Mouse (Mus musculus) layer of hippocampus, adult 9-10 months (tissue): ENCODE results near the gene Olfr237-ps1.
"Not testable (repeated sequence)": the region's sequence is repeated elsewhere in the genome, so short reads cannot be mapped to it uniquely, and the experiment has no call there.

Experiments
- DNase-seq: peaks from one replicate; pipeline ENCODE4 v3.0.0; 2022; ENCODE audit warnings: low spot score

The Olfr237-ps1 gene

DNA sequence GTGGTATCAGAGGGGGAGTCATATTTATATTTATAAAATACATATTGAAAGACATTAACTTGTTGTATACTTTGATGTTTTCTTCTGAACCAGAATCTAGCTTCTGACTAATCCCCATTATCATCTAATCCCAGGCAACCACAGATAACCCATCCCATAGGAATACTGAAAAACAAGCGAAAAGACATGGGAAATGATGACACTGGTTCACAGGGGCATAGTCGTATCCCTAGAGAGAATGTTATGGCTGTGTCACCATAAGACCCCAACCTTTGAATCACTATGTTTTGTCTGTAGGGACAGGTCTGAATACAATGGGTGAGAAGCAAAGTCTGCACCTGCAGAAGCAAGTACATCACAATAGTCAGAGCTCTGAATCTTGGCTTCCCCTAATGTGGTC lies at the start of gene Olfr237-ps1:
Gene Olfr237-ps1, plus strand, starts transcription at position 301 of the 400 bp plus-strand sequence.
- not testable (repeated sequence) for DNase-seq

DNA sequence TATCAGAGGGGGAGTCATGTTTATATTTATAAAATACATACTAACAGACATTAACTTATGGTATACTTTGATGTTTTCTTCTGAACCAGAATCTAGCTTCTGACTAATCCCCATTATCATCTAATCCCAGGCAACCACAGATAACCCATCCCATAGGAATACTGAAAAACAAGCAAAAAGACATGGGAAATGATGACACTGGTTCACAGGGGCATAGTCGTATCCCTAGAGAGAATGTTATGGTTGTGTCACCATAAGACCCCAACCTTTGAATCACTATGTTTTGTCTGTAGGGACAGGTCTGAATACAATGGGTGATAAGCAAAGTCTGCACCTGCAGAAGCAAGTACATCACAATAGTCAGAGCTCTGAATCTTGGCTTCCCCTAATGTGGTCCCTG lies 40.3 kb upstream of the Olfr237-ps1 start, which contains the start of gene Olfr441:
Gene Olfr441, plus strand, starts transcription at position 301 of the 400 bp plus-strand sequence.
- not testable (repeated sequence) for DNase-seq

- DNase-seq = no peak
Observed at GRCm38 (mm10) chr6:43159502-43159901, 13.1 kb downstream of the Olfr237-ps1 start.

DNA sequence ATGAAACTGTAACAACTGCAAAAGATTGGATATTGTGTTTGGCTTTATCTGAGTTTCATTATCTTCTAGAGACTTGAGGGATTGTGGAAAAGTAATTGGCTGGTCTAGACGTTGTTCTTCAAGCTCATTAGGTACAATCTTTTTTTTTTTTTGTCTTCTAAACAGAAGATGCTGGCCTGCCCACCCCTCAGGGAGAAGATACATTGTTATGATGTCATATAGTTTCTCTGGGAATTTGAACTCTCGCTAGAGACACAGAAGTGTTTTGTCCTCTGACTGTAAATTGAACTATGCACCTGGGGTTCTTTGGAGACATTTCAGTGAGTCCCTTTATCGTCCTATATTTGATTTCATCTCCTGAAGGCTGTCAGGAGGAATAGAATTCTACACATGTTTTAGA lies 16.6 kb downstream of the Olfr237-ps1 start, which contains the start of gene Olfr437:
Gene Olfr437, plus strand, starts transcription at position 301 of the 400 bp plus-strand sequence.
- no peak for DNase-seq

- DNase-seq = no peak
Observed at GRCm38 (mm10) chr6:43167246-43167645, 20.9 kb downstream of the Olfr237-ps1 start.

DNA sequence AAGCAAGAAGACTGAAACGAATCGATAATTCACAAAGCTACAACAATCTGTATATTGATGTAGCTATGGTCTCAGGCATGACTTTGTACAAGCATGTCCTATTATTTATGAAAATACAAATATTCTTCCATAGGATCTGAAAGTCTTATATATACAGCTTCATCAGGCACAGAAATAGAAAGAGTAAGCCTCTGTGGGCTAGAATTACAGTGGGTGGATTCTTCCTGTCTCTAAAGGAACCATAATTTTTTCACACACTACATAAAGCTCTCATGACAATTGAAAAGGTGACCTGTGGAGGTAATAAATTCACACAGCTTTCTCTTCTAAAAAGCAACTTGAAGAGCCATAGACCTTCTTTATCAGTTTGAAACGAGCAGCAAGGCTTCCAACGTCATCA lies 25.5 kb downstream of the Olfr237-ps1 start, which contains the start of gene Olfr13:
Gene Olfr13, plus strand, starts transcription at position 301 of the 400 bp plus-strand sequence.
- no peak for DNase-seq

- no peak for DNase-seq
Observed at GRCm38 (mm10) chr6:43178129-43178528, 31.8 kb downstream of the Olfr237-ps1 start.

DNA sequence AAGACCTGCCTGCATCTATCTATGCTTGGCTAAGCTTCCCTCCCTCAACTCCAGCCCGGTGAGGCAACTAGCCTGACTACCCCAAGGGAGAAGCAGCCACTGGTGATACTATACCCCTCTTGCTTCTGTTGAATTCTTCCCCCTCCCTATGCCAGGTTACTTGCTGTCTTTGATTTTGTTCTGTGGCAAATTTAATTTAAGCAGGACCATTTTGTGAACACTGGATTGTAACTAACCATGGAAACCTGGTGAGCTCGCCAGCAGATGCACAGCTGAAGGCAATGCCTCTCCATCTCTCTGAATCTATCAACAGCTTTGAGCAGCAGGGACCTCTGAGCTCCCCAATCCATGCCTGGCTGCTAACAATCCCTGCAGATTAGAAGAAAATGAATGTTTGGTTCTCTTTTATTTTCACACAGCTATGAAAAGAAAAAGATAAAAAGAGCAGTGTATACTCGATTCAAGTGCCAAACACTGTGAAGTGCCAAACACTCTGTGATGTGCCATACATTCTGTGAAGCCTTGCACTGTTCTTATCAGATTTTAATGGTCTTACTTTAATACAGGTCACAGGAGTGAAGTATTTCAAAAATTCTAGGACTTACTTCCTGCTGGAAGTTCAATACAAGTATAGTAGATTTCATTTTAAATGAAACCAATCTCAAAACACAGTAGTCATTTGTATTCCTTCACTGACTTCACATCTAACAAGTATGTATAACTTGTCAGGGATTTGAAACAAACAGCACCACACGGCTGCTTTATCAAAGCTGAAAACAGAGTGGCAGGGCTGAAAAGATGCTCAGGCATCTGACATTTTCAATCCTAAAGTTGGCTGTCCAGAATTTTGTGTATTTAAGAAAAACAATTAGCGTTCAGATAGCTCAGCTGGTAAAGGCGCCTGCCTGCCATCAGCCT lies 32.5 kb downstream of the Olfr237-ps1 start:
- no peak for DNase-seq

DNA sequence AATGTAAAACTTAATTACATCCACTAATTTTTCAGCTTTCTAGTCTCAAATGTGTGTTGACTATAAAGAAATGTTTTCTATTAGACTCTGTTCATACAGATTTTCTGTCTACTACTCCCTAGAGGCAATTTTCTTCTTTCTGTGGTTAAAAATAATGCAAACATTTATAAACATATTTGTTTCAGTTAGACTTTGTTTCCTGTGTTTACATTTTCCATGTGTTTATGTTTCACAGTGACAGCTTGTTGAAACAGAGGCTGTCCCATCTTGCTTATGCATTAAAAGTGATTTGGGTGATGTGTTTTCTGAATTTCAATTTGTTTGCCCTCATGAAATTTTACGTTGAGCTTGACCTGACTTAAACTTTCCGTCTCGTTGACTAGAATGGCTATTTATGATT lies 44.6 kb downstream of the Olfr237-ps1 start:
- no peak for DNase-seq

- DNase-seq = no peak
Observed at GRCm38 (mm10) chr6:43196781-43197180, 50.4 kb downstream of the Olfr237-ps1 start, which contains the start of gene Olfr435. Gene Olfr435 (plus strand): TSS chr6:43197146.

DNA sequence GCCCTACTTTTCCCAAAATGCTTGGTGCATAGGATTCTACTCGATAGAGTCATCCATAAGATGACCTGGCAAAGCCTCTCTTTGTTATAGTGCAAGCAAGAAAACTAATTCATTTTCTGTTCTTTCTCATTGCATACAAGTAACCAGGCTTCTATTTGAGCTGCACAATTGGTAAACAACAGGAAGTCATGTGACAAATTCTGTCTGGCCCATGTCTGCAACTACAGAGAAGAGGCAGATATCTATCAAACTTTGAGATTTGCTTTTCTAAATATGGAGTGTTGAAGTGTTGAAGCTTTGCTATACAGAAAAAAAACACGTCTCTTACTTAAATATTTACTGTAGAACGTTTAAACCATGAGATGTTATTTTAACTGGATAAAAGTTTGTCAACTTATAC lies 51.7 kb downstream of the Olfr237-ps1 start:
- no peak for DNase-seq

- no peak for DNase-seq
Observed at GRCm38 (mm10) chr6:43202786-43203185, 56.4 kb downstream of the Olfr237-ps1 start.

DNA sequence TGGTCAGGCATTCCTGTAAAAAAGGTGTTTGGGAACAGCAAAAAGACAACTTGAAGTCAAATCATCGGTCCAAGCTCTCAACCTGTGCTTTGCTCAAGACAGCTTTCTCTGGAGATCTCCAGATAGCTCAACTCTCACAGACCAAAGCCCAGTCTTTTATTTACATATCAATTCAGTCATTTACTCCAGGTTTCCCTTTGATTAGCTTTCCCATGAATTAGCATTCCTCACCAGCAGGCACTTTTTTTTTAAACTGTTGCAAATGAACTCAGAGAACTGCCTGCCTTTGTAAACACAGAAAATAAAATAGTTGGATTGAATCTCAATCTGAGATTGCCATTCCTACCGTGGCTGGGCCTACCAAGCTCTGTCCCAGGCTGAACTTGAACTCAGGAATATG lies 59.0 kb downstream of the Olfr237-ps1 start:
- DNase-seq = no peak
